Mouse (Mus musculus): ENCODE results near the gene Muc13. TPM values are rescaled to one million over a fixed set of nuclear protein-coding genes. Genes with fewer than 3 reads are reported as not detected.

Muc13 gene
- polyA plus RNA-seq, 1 experiment from 2014 or later, result 0.11 TPM

DNA sequence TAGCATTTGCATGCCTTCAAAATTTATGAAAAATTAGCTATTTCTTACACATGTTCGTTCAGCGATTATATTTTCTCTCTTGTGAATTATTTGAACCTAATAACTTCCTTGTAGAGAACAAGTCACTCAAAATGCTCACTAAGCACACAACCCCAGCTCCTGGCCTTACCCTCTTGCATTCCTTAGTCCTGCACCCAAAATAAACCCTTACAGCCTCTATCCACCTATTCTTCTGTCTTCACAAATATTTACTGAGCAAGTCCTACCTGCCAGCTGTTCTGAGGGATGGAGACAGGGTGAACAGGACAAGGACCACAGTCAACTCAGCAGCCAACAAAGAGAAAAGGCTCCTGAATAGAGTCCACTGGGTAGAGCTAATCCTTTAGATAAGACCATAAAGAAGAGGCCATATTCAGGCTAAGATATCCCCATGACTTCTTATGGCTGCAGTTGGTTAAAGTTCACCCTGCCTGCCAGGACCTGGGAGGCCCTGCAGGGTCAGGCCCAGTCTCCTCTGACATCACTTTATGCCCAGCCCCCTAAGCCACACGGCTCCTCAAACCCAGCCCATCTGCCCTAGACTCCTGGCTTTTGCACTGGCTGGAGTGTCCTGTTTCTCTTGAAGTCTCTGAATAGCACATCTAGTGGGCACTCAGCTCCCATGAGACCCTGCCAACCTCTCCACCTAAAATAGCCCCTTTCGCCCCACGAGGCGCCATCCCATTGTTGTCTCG, 7.0 kb upstream of the Muc13 start:
- no peak for ATAC-seq (ENCODE audit: insufficient number of reproducible peaks, insufficient read depth, low FRiP score, low TSS enrichment, low read depth)

DNA sequence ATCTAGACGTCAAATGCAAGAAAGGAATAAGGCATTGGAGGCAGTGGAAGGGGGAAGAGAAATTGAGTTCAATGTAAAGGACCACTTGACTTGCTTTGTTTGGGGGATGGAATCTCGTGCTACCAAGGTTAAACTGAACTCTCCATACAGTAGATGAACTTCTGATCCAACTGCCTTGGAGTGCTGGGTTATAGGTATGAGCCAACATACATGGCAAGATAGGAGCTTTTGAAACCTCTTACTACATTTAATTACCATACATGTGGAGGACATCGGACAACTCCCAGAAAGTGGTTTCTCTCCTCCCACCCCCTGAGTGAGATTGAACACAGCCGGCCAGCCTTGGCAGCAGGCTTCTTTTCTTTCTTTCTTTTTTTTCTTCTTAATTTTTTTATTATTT, 1.3 kb downstream of the Muc13 start:
- no peak overlapping the region for H3K4me2 ChIP-seq
- 75% methylated on average over 4 of the region's 4 CpGs for WGBS
- no peaks in the 10 kb centered on the region for H3K27me3 ChIP-seq
- H3K27ac ChIP-seq, result no peak overlapping the region
- ATAC-seq (ENCODE audit: insufficient number of reproducible peaks, insufficient read depth, low FRiP score, low TSS enrichment, low read depth), result no peak
- no peaks in the 10 kb centered on the region for H3K9me3 ChIP-seq
- no peak overlapping the region for H3K9ac ChIP-seq
- H3K4me1 ChIP-seq, result 0 out of 2 replicates have a peak, but pooled peaks cover 3% of the 10 kb centered on the region
- H3K4me3 ChIP-seq, result no peak overlapping the region
- no peaks in the 10 kb centered on the region for H3K36me3 ChIP-seq

More for the DNA sequence above, 7.0 kb upstream of the Muc13 start:
- Histone ChIP-seq H3K4me3 (no peak overlapping the region), H3K27me3 (no peaks in the 10 kb centered on the region), H3K27ac (no peak overlapping the region), H3K9me3 (no peaks in the 10 kb centered on the region), H3K4me2 (no peak overlapping the region), H3K36me3 (no peaks in the 10 kb centered on the region), H3K4me1 (no peaks in the 10 kb centered on the region), H3K9ac (no peak overlapping the region)
- WGBS, result 82% methylated on average over 7 of the region's 7 CpGs

DNA sequence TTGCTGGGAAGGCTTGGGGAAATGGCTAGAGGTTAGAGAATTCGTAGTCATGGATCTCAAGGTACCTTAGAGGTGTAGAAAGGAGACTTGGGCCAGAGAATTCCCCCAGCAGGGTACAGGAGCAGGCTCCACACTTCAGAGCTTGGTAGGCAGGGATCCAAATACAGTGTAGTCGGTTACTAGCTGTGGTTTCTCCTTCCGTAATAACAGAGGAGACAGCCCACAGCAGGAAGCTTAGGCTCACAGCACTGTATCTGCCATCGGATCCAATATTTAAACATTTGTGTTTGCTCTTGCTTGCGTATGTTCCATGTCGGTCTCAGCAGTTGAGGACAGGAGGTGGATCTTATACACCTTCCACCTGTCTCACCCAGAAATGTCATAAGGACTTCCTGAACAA, 2.0 kb downstream of the Muc13 start:
- no peak for ATAC-seq (ENCODE audit: insufficient number of reproducible peaks, insufficient read depth, low FRiP score, low TSS enrichment, low read depth)
- Histone ChIP-seq H3K9ac (no peak overlapping the region), H3K4me1 (0 out of 2 replicates have a peak, but pooled peaks cover 3% of the 10 kb centered on the region), H3K27me3 (no peaks in the 10 kb centered on the region), H3K9me3 (no peaks in the 10 kb centered on the region), H3K36me3 (no peaks in the 10 kb centered on the region), H3K4me2 (no peak overlapping the region), H3K27ac (no peak overlapping the region), H3K4me3 (no peak overlapping the region)
- 83% methylated on average over 6 of the region's 6 CpGs for WGBS

DNA sequence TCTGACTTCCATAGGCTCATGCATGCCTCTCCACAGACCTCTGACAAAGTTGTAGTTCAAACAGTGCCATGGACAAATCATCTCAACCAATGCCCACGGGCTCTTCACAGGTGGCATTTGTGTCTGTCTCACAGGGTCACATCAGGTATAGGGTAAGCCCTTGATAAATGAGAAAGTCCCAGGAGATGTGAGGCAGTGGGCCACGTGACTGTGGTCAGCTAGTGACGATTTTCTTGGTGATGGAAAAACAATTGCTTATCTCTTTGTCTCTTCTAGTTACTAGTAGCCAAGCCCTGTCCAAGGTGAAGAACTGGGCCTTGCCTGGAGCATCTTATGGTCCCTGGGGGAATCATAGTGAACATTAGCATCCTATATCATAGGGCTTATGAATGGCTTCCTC, 2.9 kb downstream of the Muc13 start:
- no peaks in the 10 kb centered on the region for H3K36me3 ChIP-seq
- H3K4me1 ChIP-seq, result 0 out of 2 replicates have a peak, but pooled peaks cover 3% of the 10 kb centered on the region
- no peak overlapping the region for H3K4me2 ChIP-seq
- no peak overlapping the region for H3K9ac ChIP-seq
- H3K27ac ChIP-seq, result no peak overlapping the region
- no peak overlapping the region for H3K4me3 ChIP-seq
- no peaks in the 10 kb centered on the region for H3K9me3 ChIP-seq
- ATAC-seq (ENCODE audit: insufficient number of reproducible peaks, insufficient read depth, low FRiP score, low TSS enrichment, low read depth), result no peak
- H3K27me3 ChIP-seq, result no peaks in the 10 kb centered on the region
- WGBS, result 89% methylated on average over 3 of the region's 3 CpGs

DNA sequence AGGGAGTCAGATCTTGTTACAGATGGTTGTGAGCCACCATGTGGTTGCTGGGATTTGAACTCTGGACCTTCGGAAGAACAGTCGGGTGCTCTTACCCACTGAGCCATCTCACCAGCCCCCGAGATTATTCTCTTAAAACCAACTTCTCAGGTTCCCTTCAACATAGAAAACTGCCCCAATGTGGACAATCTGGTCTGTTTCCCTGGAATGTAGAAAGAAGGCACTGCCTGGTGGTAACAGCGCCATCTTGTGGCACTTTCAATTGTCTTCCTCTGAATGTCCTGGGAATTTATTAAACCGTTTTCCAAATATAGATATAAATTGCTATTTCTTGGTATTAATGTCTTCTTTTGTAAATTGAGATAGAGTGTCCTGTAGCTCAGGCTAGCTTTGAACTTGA, 4.0 kb downstream of the Muc13 start:
- Histone ChIP-seq H3K27ac (no peak overlapping the region), H3K9ac (no peak overlapping the region), H3K4me3 (no peak overlapping the region), H3K27me3 (no peaks in the 10 kb centered on the region), H3K36me3 (no peaks in the 10 kb centered on the region), H3K4me2 (no peak overlapping the region), H3K9me3 (no peaks in the 10 kb centered on the region), H3K4me1 (0 out of 2 replicates have a peak, but pooled peaks cover 3% of the 10 kb centered on the region)
- 44% methylated on average over 5 of the region's 5 CpGs for WGBS
- no peak for ATAC-seq (ENCODE audit: insufficient number of reproducible peaks, insufficient read depth, low FRiP score, low TSS enrichment, low read depth)

DNA sequence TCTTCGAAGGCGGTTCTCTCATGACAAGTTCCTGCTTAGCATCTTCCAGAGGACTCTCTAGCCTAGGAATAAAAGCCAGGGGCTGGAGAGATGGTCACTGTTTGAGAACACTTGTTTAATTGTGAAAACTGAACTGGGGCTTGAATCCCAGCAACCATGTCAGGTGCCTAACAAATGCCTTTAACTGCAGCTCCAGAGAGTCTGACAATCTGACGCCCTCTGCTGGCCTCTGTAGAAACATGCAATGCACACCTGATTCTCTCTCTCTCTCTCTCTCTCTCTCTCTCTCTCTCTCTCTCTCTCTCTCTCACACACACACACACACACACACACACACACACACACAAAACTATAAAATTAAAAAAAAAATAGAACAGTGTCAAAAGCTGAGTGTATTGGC, 16.2 kb downstream of the Muc13 start:
- H3K4me1 ChIP-seq, result no peaks in the 10 kb centered on the region

DNA sequence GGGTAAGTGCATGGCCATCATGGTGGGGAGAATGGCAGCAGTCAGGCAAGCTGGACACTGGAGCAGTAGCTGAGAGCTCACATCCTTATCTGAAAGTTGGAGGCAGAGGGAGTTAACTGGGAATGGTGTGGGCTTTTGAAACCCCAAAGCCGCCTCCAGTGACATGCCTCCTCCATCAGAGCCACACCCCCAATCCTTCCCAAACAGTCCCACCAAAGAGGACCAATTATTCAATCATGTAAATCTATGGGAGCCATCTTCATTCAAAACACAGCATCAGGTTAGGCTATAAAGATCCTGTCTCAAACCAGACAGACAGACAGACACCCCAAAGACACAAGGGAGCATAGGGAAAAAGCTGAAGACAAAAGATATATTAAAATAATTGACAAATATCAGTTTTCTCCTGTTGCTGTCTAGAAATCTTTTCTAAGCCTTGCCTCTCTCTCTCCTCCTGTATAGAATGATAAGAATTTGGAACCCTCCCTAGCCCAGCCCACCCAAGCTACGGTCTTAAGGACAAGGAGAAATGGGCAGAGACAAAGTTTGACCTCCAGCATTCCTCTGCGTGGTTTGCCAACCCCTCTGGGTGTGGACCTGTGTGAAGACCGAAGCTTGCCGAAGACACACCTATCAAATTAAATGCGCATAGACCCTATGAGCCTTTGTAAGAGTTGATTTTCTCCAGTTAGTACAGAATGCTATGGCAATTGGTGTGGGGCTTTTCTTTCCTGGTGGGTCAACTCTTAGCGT, 24.8 kb downstream of the Muc13 start:
- WGBS, result 84% methylated on average over 7 of the region's 7 CpGs

More for the DNA sequence above, 16.2 kb downstream of the Muc13 start:
- H3K27ac ChIP-seq, result no peak overlapping the region
- H3K36me3 ChIP-seq, result no peaks in the 10 kb centered on the region
- no peak overlapping the region for H3K4me2 ChIP-seq
- whole genome bisulfite sequencing, result 71% methylated on average over 3 of the region's 3 CpGs
- H3K27me3 ChIP-seq, result no peaks in the 10 kb centered on the region
- no peak for ATAC-seq (ENCODE audit: insufficient number of reproducible peaks, insufficient read depth, low FRiP score, low TSS enrichment, low read depth)
- H3K9ac ChIP-seq, result no peak overlapping the region
- H3K4me3 ChIP-seq, result no peak overlapping the region
- peaks cover 5% of the 10 kb centered on the region; the same call in 1 of the 2 replicates for H3K9me3 ChIP-seq

DNA sequence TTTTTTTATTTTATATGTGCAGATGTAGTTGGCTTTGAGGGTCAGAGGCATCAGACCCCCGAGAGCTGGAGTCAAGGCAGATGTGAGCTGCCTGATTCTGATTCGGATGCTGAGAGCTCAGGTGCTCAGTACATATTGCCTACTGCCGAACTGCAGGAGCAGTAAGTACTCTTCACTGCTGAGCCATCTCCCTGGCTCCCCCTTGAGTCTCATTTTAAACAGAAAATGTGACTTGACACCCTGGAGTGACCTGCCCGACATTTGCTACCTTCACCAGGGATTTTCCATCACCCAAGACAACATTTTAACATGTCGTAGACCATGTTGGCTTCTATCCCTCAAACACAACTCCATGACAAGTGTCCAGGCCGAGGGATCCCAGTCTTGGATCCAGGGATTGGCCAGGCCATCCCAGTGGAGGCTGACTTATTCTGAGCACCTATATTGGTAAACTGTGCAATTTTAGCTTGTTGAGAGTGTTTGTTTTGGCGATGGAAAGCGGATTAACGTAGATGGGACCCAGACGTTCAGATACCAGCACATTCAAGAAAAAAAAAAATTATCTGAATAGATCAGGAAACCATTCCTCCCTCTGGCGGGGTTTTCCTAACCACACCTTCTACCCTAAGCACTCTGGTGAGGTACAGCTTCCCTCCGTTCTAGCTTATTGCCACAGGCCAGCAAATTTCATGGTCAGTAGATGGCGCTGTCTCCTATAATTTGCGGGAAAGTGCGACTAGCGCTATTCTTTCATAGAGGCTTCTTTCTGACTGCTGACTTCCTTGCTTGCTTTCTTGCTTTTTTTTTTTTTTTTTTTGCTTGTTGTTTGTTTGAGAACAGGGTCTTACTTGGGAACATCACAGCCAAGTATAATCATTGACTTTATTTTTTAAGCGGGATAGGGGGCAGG, 26.7 kb downstream of the Muc13 start:
- H3K4me1 ChIP-seq, result 0 out of 2 replicates have a peak, but pooled peaks cover 7% of the 10 kb centered on the region
- H3K4me3 ChIP-seq, result no peak overlapping the region
- ATAC-seq (ENCODE audit: insufficient number of reproducible peaks, insufficient read depth, low FRiP score, low TSS enrichment, low read depth), result no peak
- no peak overlapping the region; the same call in 1 of the 2 replicates for H3K4me2 ChIP-seq
- no peaks in the 10 kb centered on the region for H3K36me3 ChIP-seq
- H3K9ac ChIP-seq, result no peak overlapping the region
- no peak overlapping the region for H3K27ac ChIP-seq
- 20% methylated on average over 17 of the region's 17 CpGs for WGBS
- H3K9me3 ChIP-seq, result no peaks in the 10 kb centered on the region
- H3K27me3 ChIP-seq, result peaks cover 5% of the 10 kb centered on the region

More for the DNA sequence above, 24.8 kb downstream of the Muc13 start:
- ATAC-seq (ENCODE audit: insufficient number of reproducible peaks, insufficient read depth, low FRiP score, low TSS enrichment, low read depth), result no peak
- Histone ChIP-seq H3K9me3 (no peaks in the 10 kb centered on the region), H3K4me2 (no peak overlapping the region), H3K36me3 (no peaks in the 10 kb centered on the region), H3K9ac (no peak overlapping the region), H3K4me3 (no peak overlapping the region), H3K4me1 (0 out of 2 replicates have a peak, but pooled peaks cover 7% of the 10 kb centered on the region), H3K27me3 (peaks cover 5% of the 10 kb centered on the region), H3K27ac (no peak overlapping the region)

DNA sequence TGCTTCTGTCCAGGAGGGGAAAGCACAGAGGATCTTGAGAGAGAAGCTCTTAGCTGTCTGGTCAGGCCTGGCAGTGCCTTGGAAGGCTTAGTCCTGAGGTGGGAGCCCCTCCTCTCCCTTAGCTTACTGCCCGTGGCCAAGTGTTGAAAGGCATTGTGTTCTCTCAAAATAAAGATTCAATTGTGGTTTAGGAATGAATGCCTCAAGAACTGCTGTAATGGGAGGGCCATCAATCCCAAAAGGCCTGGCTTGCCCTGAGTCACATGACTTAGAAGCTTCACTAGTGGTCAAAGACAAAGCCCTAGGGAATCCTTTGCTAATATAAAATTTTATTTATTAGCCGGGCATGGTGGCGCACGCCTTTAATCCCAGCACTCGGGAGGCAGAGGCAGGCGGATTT, 30.8 kb downstream of the Muc13 start:
- no peak overlapping the region for H3K27ac ChIP-seq
- H3K36me3 ChIP-seq, result no peaks in the 10 kb centered on the region
- WGBS, result 82% methylated on average over 6 of the region's 6 CpGs
- ATAC-seq (ENCODE audit: insufficient number of reproducible peaks, insufficient read depth, low FRiP score, low TSS enrichment, low read depth), result no peak
- H3K27me3 ChIP-seq, result peaks cover 5% of the 10 kb centered on the region; the same call in 1 of the 2 replicates
- H3K4me1 ChIP-seq, result peaks cover 25% of the 10 kb centered on the region
- H3K4me3 ChIP-seq, result no peak overlapping the region
- H3K9me3 ChIP-seq, result no peaks in the 10 kb centered on the region
- H3K9ac ChIP-seq, result no peak overlapping the region
- no peak overlapping the region for H3K4me2 ChIP-seq

DNA sequence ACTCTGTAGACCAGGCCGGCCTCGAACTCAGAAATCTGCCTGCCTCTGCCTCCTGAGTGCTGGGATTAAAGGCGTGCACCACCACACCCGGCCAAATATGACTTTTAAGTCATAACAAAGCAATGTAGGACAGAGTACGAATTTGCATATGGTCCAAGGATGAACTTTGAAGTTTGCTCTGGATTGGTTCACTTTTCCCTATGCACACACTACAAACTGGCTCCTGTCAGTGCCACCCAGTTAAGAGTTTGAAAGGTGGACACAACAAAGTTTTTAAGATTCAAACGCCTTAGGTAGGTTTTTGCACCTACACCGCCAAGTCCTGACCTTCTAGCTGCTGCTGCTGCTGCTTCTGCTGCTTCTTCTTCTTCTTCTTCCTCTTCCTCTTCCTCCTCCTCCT, 34.7 kb downstream of the Muc13 start:
- Histone ChIP-seq H3K9ac (no peak overlapping the region), H3K27ac (no peak overlapping the region), H3K9me3 (no peaks in the 10 kb centered on the region), H3K27me3 (no peaks in the 10 kb centered on the region), H3K4me3 (no peak overlapping the region), H3K4me2 (peak overlapping the region; percentile 78; the same call in 1 of the 2 replicates), H3K36me3 (no peaks in the 10 kb centered on the region), H3K4me1 (peaks cover 41% of the 10 kb centered on the region)
- ATAC-seq (ENCODE audit: insufficient number of reproducible peaks, insufficient read depth, low FRiP score, low TSS enrichment, low read depth), result no peak
- WGBS, result 86% methylated on average over 7 of the region's 7 CpGs

DNA sequence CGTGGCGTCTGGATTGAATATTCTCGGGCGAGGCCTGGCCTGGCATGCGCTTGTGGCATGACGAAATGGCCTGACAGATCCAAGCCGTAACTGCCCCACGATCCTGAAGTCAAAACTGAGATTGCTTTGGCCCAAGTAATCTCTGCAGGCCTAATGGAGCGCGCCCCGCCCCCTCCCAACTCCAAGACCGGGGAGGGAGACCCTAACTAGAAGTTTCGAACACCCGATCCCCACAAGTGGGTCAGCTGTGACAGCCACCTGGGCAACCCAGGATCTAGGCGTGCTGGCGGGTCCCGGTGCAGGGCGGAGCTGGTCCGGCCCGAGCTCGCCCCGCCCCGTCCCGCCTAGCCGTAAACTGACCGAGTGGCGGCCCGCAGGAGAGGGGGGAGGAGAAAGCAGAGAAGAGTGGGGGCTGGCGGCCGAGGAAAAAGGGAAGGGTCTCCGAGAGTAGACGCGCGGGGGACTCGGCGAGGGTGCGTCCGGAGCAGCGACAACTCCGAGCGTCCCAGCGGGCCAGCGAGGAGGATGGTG, 35.5 kb downstream of the Muc13 start, which contains the start of gene Itgb5:
TSS of gene Itgb5 (plus strand) at position 365 of the 531 bp plus-strand sequence.
- H3K27me3 ChIP-seq, result no peaks in the 10 kb centered on the region
- H3K4me2 ChIP-seq, result peak within 1 kb of the TSS; percentile 78
- peaks cover 50% of the 10 kb centered on the region for H3K4me1 ChIP-seq
- H3K36me3 ChIP-seq, result no peaks in the 10 kb centered on the region
- H3K9me3 ChIP-seq, result no peaks in the 10 kb centered on the region
- peak within 1 kb of the TSS; percentile 93 for H3K27ac ChIP-seq
- peak within 1 kb of the TSS; percentile 98 for H3K9ac ChIP-seq
- peak within 1 kb of the TSS; percentile 93 for H3K4me3 ChIP-seq
- 1% methylated on average over 42 of the region's 43 CpGs for WGBS
- peak; percentile 65; the same call in 1 of the 2 replicates for ATAC-seq (ENCODE audit: insufficient number of reproducible peaks, insufficient read depth, low FRiP score, low TSS enrichment, low read depth)
